Mouse (Mus musculus) CH12.LX (cell line): ENCODE results near the gene Col4a6. TPM values are rescaled to one million over a fixed set of nuclear protein-coding genes. Genes with fewer than 3 reads are reported as not detected.

ENCODE experiments used
- DNase-seq: peaks from one replicate; pipeline ENCODE4 v3.0.0-alpha.2; 2013; ENCODE audit errors: extremely low read depth
- H3K27ac ChIP-seq: 2 replicates; pipeline ENCODE4 v1.5.1; 2012; ENCODE audit warnings: low read depth, mild to moderate bottlenecking, control low read depth, moderate library complexity; ENCODE audit not compliant: insufficient read depth
- H3K27me3 ChIP-seq: replicated peaks from 2 replicates; pipeline ENCODE3; 2012; ENCODE audit warnings: inconsistent platforms
- H3K36me3 ChIP-seq, 2 experiments: replicated peaks in 1 of 2; 2 replicates each; pipeline versions ENCODE3 to v1.6.1; 2012; ENCODE audit warnings: inconsistent platforms in 1 of 2, low read length in 1 of 2, mild to moderate bottlenecking in 1 of 2, mixed read lengths in 1 of 2, moderate library complexity in 1 of 2; ENCODE audit not compliant: control insufficient read depth in 1 of 2, insufficient read depth in 1 of 2
- H3K4me1 ChIP-seq, 2 experiments: 2 replicates each; pipeline ENCODE4 v1.6.1; 2012; ENCODE audit warnings: inconsistent platforms in 1 of 2, moderate library complexity in 1 of 2; ENCODE audit not compliant: insufficient read depth in 2 of 2, control insufficient read depth in 1 of 2
- H3K4me2 ChIP-seq: 2 replicates; pipeline ENCODE4 v1.6.1; 2012; ENCODE audit warnings: low read depth, mild to moderate bottlenecking, control low read depth; ENCODE audit not compliant: poor library complexity, insufficient read depth, severe bottlenecking
- H3K4me3 ChIP-seq, 3 experiments: fragments of 150-350 bp in 1 of 3; sonication (generic) in 1 of 3; replicated peaks in 1 of 3; 2 replicates each; pipeline versions ENCODE3 to v1.5.1; 2011 to 2012; ENCODE audit warnings: low read depth in 2 of 3, low read length in 2 of 3, mild to moderate bottlenecking in 2 of 3, moderate library complexity in 2 of 3, control low read depth in 1 of 3, improper control_type of control experiment in 1 of 3, inconsistent platforms in 1 of 3, mixed read lengths in 1 of 3; ENCODE audit not compliant: poor library complexity in 1 of 3
- H3K79me2 ChIP-seq: replicated peaks from 2 replicates; pipeline ENCODE4 v1.6.1; 2012; ENCODE audit warnings: mild to moderate bottlenecking, moderate library complexity; ENCODE audit not compliant: control insufficient read depth, poor library complexity, insufficient read depth, severe bottlenecking; ENCODE audit errors: extremely low read depth
- H3K9ac ChIP-seq: 2 replicates; pipeline ENCODE4 v1.6.1; 2012; ENCODE audit warnings: low read depth, mild to moderate bottlenecking, control low read depth, moderate library complexity; ENCODE audit not compliant: insufficient read depth
- H3K9me3 ChIP-seq: replicated peaks from 2 replicates; pipeline ENCODE3; 2012; ENCODE audit warnings: low read length, inconsistent platforms, mixed read lengths
- CHD1 ChIP-seq: IDR thresholded peaks from 2 replicates; pipeline ENCODE4 v1.6.1; 2012; ENCODE audit warnings: low read depth, low read length, improper control_type of control experiment, inconsistent platforms
- EP300 ChIP-seq: IDR thresholded peaks from 2 replicates; pipeline ENCODE4 v1.6.1; 2011; ENCODE audit warnings: low read length, improper control_type of control experiment
- ETS1 ChIP-seq: conservative IDR thresholded peaks from 2 replicates; pipeline ENCODE4 v1.6.1; 2012; ENCODE audit warnings: low read depth, mild to moderate bottlenecking, inconsistent platforms, low read length, improper control_type of control experiment, moderate library complexity
- IRF4 ChIP-seq: IDR thresholded peaks from 2 replicates; pipeline ENCODE4 v1.6.1; 2014; ENCODE audit warnings: low read depth, mild to moderate bottlenecking, inconsistent platforms, low read length, improper control_type of control experiment
- JUN ChIP-seq: IDR thresholded peaks from 2 replicates; pipeline ENCODE4 v1.6.1; 2011; ENCODE audit warnings: low read depth, mild to moderate bottlenecking, low read length, improper control_type of control experiment, moderate library complexity; ENCODE audit not compliant: insufficient read depth
- JUND ChIP-seq: conservative IDR thresholded peaks from 2 replicates; pipeline ENCODE4 v1.6.1; 2011; ENCODE audit warnings: low read depth, low read length, improper control_type of control experiment
- KAT2A ChIP-seq: IDR thresholded peaks from 2 replicates; pipeline ENCODE4 v1.6.1; 2012; ENCODE audit warnings: low read length, improper control_type of control experiment, inconsistent platforms; ENCODE audit not compliant: insufficient replicate concordance
- MEF2A ChIP-seq: IDR thresholded peaks from 2 replicates; pipeline ENCODE4 v1.6.1; 2014; ENCODE audit warnings: low read depth, mild to moderate bottlenecking, inconsistent platforms, low read length, improper control_type of control experiment, borderline replicate concordance
- RCOR1 ChIP-seq: conservative IDR thresholded peaks from 2 replicates; pipeline ENCODE4 v1.6.1; 2012; ENCODE audit warnings: low read depth, mild to moderate bottlenecking, inconsistent platforms, low read length, improper control_type of control experiment
- TBP ChIP-seq: conservative IDR thresholded peaks from 2 replicates; pipeline ENCODE4 v1.6.1; 2011; ENCODE audit warnings: low read depth, low read length, improper control_type of control experiment
- UBTF ChIP-seq: IDR thresholded peaks from 2 replicates; pipeline ENCODE4 v1.6.1; 2012; ENCODE audit warnings: low read depth, mild to moderate bottlenecking, inconsistent platforms, low read length, improper control_type of control experiment, moderate library complexity
- USF2 ChIP-seq: conservative IDR thresholded peaks from 2 replicates; pipeline ENCODE4 v1.6.1; 2011; ENCODE audit warnings: low read depth, low read length, improper control_type of control experiment
- ZMIZ1 ChIP-seq: IDR thresholded peaks from 2 replicates; pipeline ENCODE4 v1.6.1; 2012; ENCODE audit warnings: low read depth, mild to moderate bottlenecking, inconsistent platforms, low read length, improper control_type of control experiment
- ZNF384 ChIP-seq: IDR thresholded peaks from 2 replicates; pipeline ENCODE4 v1.6.1; 2012; ENCODE audit warnings: low read depth, low read length, improper control_type of control experiment, inconsistent platforms
- dilution Hi-C: fragments of 300-500 bp; cut with MboI; formaldehyde crosslinking; loops from 2 replicates; pipeline ENCODE4 v1.14.3; 2020; ENCODE audit warnings: low sequenced_read_pairs; ENCODE audit not compliant: extremely low pct_unique_long_range_greater_than_20kb, extremely low pct_ligation_motif_present
- in situ Hi-C: fragments of 300-500 bp; cut with MboI; formaldehyde crosslinking; loops from 3 replicates; pipeline ENCODE4 v1.14.3; 2019; ENCODE audit warnings: low sequenced_read_pairs, low pct_ligation_motif_present, low pct_unique_long_range_greater_than_20kb, mixed read lengths
- polyA plus RNA-seq: library from polyadenylated mRNA; unstranded; fragments of >175 nt; gene quantifications from 2 replicates; pipeline ENCODE4 v1.2.1, GENCODE M21; 2012; ENCODE audit warnings: low read depth; ENCODE audit not compliant: insufficient read length
- total RNA-seq, 2 experiments: library from RNA; depleted of rRNA; stranded (reverse); fragments of 300-350 nt in 1 of 2; fragments of >200 nt in 1 of 2; gene quantifications; 2 replicates each; pipeline ENCODE4 v1.2.3; 2012 to 2014

The Col4a6 gene
- total and polyA plus RNA-seq, 3 experiments = 0.07 to 0.13 TPM; not detected in 1

DNA sequence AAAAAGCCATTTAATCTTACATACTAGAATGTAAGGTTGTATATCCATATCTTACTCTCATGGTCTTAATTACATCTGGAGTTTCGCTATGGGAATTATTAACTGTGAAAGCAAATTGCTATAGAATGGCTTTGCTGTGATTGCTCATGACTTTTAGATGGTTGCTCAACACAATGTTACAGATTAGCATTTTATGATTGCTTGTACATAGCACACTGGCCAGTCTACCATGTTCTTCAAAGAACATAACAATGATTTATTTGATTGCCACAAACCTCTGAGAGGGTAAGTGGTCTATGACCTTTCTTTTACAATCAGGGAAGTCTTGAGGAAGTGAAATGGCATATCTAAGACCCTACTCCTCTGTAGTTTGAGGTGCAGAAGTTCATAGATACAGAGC lies 25.9 kb downstream of the Col4a6 start:
- H3K9me3 ChIP-seq = no peaks in the 10 kb centered on the region
- DNase-seq = no peak
- dilution Hi-C loops = no loop called here
- no peaks in the 10 kb centered on the region for H3K36me3 ChIP-seq
- TF ChIP-seq ETS1 (no peak), CHD1 (no peak), UBTF (no peak), JUND (no peak), ZMIZ1 (no peak)
- H3K27ac ChIP-seq = no peak overlapping the region
- H3K4me3 ChIP-seq = no peak overlapping the region
- H3K4me2 ChIP-seq = no peak overlapping the region
- H3K9ac ChIP-seq = no peak overlapping the region
- in situ Hi-C loops = no loop called here
- H3K79me2 ChIP-seq = no peaks in the 10 kb centered on the region
- H3K27me3 ChIP-seq = no peaks in the 10 kb centered on the region
- no peaks in the 10 kb centered on the region for H3K4me1 ChIP-seq

DNA sequence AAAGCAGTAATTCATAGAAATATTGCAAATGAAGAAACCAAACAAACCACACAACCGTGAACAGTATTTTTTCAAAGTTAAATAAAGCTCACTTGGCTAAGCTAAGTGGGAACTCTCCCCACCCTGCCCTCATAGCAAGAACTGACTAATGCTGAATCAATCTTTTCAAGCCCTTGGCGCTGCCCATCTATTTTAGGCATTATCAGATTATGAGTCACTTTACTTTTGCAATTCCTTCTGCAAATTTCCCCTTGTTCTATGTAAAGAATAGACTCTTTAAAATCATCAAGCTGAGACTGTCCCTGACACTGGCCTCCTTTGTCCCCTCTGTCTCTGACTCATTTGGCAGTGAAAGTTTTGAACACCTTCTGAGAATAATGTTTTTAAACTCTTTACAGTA lies 34.5 kb downstream of the Col4a6 start:
- Histone ChIP-seq H3K4me2 (no peak overlapping the region), H3K4me1 (no peaks in the 10 kb centered on the region), H3K9me3 (no peaks in the 10 kb centered on the region), H3K36me3 (no peaks in the 10 kb centered on the region), H3K9ac (no peak overlapping the region), H3K79me2 (no peaks in the 10 kb centered on the region), H3K27ac (no peak overlapping the region), H3K4me3 (no peak overlapping the region), H3K27me3 (no peaks in the 10 kb centered on the region)
- peak; percentile 34 for DNase-seq
- dilution Hi-C loops (no loop called here), in situ Hi-C loops (no loop called here)
- TF ChIP-seq ZNF384 (no peak), KAT2A (no peak), IRF4 (peak; percentile 28; the same call in 1 of the 2 replicates), MEF2A (peak; percentile 79; the same call in 1 of the 2 replicates), TBP (no peak), RCOR1 (no peak), EP300 (no peak), USF2 (no peak), ETS1 (0 out of 2 replicates have a peak, but pooled peaks have one; percentile 32), JUN (no peak)

DNA sequence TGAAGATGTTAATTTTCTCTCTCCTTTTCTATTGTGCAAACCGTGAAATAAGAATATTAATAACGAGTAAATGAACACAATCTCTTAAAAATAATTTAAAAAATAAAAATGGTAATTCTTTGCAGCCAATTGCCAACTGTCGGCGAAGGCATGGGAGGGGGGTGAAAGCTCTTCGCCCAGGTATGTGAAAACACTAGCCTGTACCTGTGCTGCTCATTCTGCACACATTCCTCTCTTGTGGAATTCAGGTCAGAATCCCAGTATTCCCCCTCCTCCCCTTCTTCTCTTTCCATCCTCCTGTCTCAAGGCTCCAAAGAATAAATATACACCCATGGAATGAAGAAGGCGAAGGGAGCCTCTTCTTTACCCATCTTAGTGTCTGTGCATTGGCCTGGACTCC lies 37.1 kb downstream of the Col4a6 start:
- no peaks in the 10 kb centered on the region for H3K36me3 ChIP-seq
- no peaks in the 10 kb centered on the region for H3K9me3 ChIP-seq
- in situ Hi-C loops = no loop called here
- no peak overlapping the region for H3K4me3 ChIP-seq
- H3K4me1 ChIP-seq = no peaks in the 10 kb centered on the region
- H3K4me2 ChIP-seq = no peak overlapping the region
- H3K79me2 ChIP-seq = no peaks in the 10 kb centered on the region
- H3K27me3 ChIP-seq = no peaks in the 10 kb centered on the region
- DNase-seq = no peak
- H3K9ac ChIP-seq = no peak overlapping the region
- dilution Hi-C loops = no loop called here
- no peak overlapping the region for H3K27ac ChIP-seq
- TF ChIP-seq IRF4 = no peak
- TF ChIP-seq, all 38 proteins: peak for 0
